Mouse (Mus musculus) splenic B cell, adult 2 months (primary cell): ENCODE measurements around the gene Gnat1.

Experiments
- DNase-seq: peaks from one replicate; pipeline ENCODE4 v3.0.0-alpha.2; 2011; ENCODE audit warnings: low read depth, low spot score
- H3K27me3 ChIP-seq: 2 replicates; pipeline ENCODE4 v1.6.1; 2012; ENCODE audit warnings: mild to moderate bottlenecking, low read length, moderate library complexity, mixed read lengths; ENCODE audit not compliant: control insufficient read depth, poor library complexity, insufficient read depth, severe bottlenecking
- H3K36me3 ChIP-seq: 2 replicates; pipeline ENCODE4 v1.6.1; 2012; ENCODE audit warnings: mild to moderate bottlenecking, low read length, moderate library complexity, mixed read lengths; ENCODE audit not compliant: control insufficient read depth, poor library complexity, insufficient read depth, severe bottlenecking

The Gnat1 gene

GRCm38 (mm10) chr9:107679501-107679900 is at the start of gene Gnat1:
TSS of gene Gnat1 (minus strand) at chr9:107679712.
- H3K27me3 ChIP-seq, result no peaks in the 10 kb centered on the region
- H3K36me3 ChIP-seq, result no peaks in the 10 kb centered on the region
- no peak for DNase-seq

GRCm38 (mm10) chr9:107728919-107729670 is 49.6 kb upstream of the Gnat1 start:
- DNase-seq, result no peak
- H3K27me3 ChIP-seq, result no peaks in the 10 kb centered on the region

GRCm38 (mm10) chr9:107727041-107727440 is 47.5 kb upstream of the Gnat1 start:
- DNase-seq, result no peak
- Histone ChIP-seq H3K36me3 (no peaks in the 10 kb centered on the region), H3K27me3 (no peaks in the 10 kb centered on the region)

More at GRCm38 (mm10) chr9:107728919-107729670, 49.6 kb upstream of the Gnat1 start:
- no peaks in the 10 kb centered on the region for H3K36me3 ChIP-seq

GRCm38 (mm10) chr9:107724796-107725195 is 45.3 kb upstream of the Gnat1 start:
- Histone ChIP-seq H3K36me3 (no peaks in the 10 kb centered on the region), H3K27me3 (no peaks in the 10 kb centered on the region)
- no peak for DNase-seq

- DNase-seq, result no peak
- Histone ChIP-seq H3K27me3 (no peaks in the 10 kb centered on the region), H3K36me3 (no peaks in the 10 kb centered on the region)
Measured at GRCm38 (mm10) chr9:107723794-107724531, 44.5 kb upstream of the Gnat1 start.

GRCm38 (mm10) chr9:107723292-107723691 is 43.8 kb upstream of the Gnat1 start:
- DNase-seq, result no peak
- H3K27me3 ChIP-seq, result no peaks in the 10 kb centered on the region
- no peaks in the 10 kb centered on the region for H3K36me3 ChIP-seq

GRCm38 (mm10) chr9:107718781-107719540 is 39.4 kb upstream of the Gnat1 start:
- Histone ChIP-seq H3K36me3 (no peaks in the 10 kb centered on the region), H3K27me3 (no peaks in the 10 kb centered on the region)
- DNase-seq, result no peak

GRCm38 (mm10) chr9:107716951-107717350 is 37.4 kb upstream of the Gnat1 start:
- no peak for DNase-seq
- Histone ChIP-seq H3K36me3 (no peaks in the 10 kb centered on the region), H3K27me3 (no peaks in the 10 kb centered on the region)

- Histone ChIP-seq H3K27me3 (no peaks in the 10 kb centered on the region), H3K36me3 (no peaks in the 10 kb centered on the region)
- no peak for DNase-seq
Measured at GRCm38 (mm10) chr9:107715632-107716031, 36.1 kb upstream of the Gnat1 start.

- no peaks in the 10 kb centered on the region for H3K27me3 ChIP-seq
- DNase-seq, result no peak
- H3K36me3 ChIP-seq, result no peaks in the 10 kb centered on the region
Measured at GRCm38 (mm10) chr9:107714221-107714952, 34.9 kb upstream of the Gnat1 start.

- Histone ChIP-seq H3K36me3 (no peaks in the 10 kb centered on the region), H3K27me3 (no peaks in the 10 kb centered on the region)
- peak; percentile 70 for DNase-seq
Measured at GRCm38 (mm10) chr9:107709697-107710483, 30.4 kb upstream of the Gnat1 start, which contains the start of gene Sema3f. TSS of gene Sema3f (minus strand) at chr9:107710475.

GRCm38 (mm10) chr9:107709096-107709696 is 29.7 kb upstream of the Gnat1 start:
- no peak for DNase-seq
- no peaks in the 10 kb centered on the region for H3K27me3 ChIP-seq
- no peaks in the 10 kb centered on the region for H3K36me3 ChIP-seq

GRCm38 (mm10) chr9:107708439-107709095 is 29.1 kb upstream of the Gnat1 start:
- Histone ChIP-seq H3K27me3 (no peaks in the 10 kb centered on the region), H3K36me3 (no peaks in the 10 kb centered on the region)
- no peak for DNase-seq
